Mouse (Mus musculus): ENCODE data around the gene Mylk4. TPM values are rescaled to one million over a fixed set of nuclear protein-coding genes. Genes with fewer than 3 reads are reported as not detected.

Gene Mylk4
- polyA plus RNA-seq, 1 experiment, result 0.21 TPM

- Histone ChIP-seq H3K4me1 (ENCODE audit: control insufficient read depth, insufficient read depth, low read length) (peaks cover 2% of the 10 kb centered on the region; the same call in 1 of the 2 replicates), H3K27me3 (ENCODE audit: control insufficient read depth, insufficient read depth, low read length) (no peaks in the 10 kb centered on the region; the same call in 1 of the 2 replicates), H3K4me3 (replicated peaks; ENCODE audit: insufficient read depth, low read depth, low read length) (no peak overlapping the region), H3K27ac (ENCODE audit: insufficient read depth, low read length) (no peak overlapping the region)
- DNase-seq, result peak in 1 of 2 experiments; percentile 7
- WGBS, result 10% methylated on average over 4 of the region's 4 CpGs
- TF ChIP-seq POLR2A (IDR thresholded peaks at IDR 0.05; ENCODE audit: borderline replicate concordance, insufficient read depth, low read length) (no peak), CTCF (IDR thresholded peaks at IDR 0.05; ENCODE audit: borderline replicate concordance, insufficient read depth, low read depth, low read length) (peak; percentile 13; the same call in 1 of the 2 replicates)
Observed at GRCm38 (mm10) chr13:32768104-32768503, 15.7 kb downstream of the Mylk4 start.

- WGBS, result 23% methylated on average over 7 of the region's 7 CpGs
Observed at GRCm38 (mm10) chr13:32764448-32764847, 19.3 kb downstream of the Mylk4 start.

GRCm38 (mm10) chr13:32763141-32763540 is 20.6 kb downstream of the Mylk4 start:
- H3K27me3 ChIP-seq (ENCODE audit: control insufficient read depth, insufficient read depth, low read length), result no peaks in the 10 kb centered on the region; the same call in 1 of the 2 replicates
- H3K4me1 ChIP-seq (ENCODE audit: control insufficient read depth, insufficient read depth, low read length), result no peaks in the 10 kb centered on the region
- no peak for DNase-seq
- no peak overlapping the region for H3K4me3 ChIP-seq (replicated peaks; ENCODE audit: insufficient read depth, low read depth, low read length)
- 78% methylated on average over 3 of the region's 3 CpGs for WGBS
- no peak overlapping the region for H3K27ac ChIP-seq (ENCODE audit: insufficient read depth, low read length)
- no peak for TF ChIP-seq CTCF (IDR thresholded peaks at IDR 0.05; ENCODE audit: borderline replicate concordance, insufficient read depth, low read depth, low read length)
- TF ChIP-seq POLR2A (IDR thresholded peaks at IDR 0.05; ENCODE audit: borderline replicate concordance, insufficient read depth, low read length), result no peak

More at GRCm38 (mm10) chr13:32764448-32764847, 19.3 kb downstream of the Mylk4 start:
- H3K27ac ChIP-seq (ENCODE audit: insufficient read depth, low read length), result no peak overlapping the region
- H3K4me1 ChIP-seq (ENCODE audit: control insufficient read depth, insufficient read depth, low read length), result no peaks in the 10 kb centered on the region
- no peak overlapping the region for H3K4me3 ChIP-seq (replicated peaks; ENCODE audit: insufficient read depth, low read depth, low read length)
- no peak for TF ChIP-seq POLR2A (IDR thresholded peaks at IDR 0.05; ENCODE audit: borderline replicate concordance, insufficient read depth, low read length)
- TF ChIP-seq CTCF (IDR thresholded peaks at IDR 0.05; ENCODE audit: borderline replicate concordance, insufficient read depth, low read depth, low read length), result no peak
- no peaks in the 10 kb centered on the region; the same call in 1 of the 2 replicates for H3K27me3 ChIP-seq (ENCODE audit: control insufficient read depth, insufficient read depth, low read length)
- DNase-seq, result no peak

- no peak for DNase-seq
- no peak overlapping the region for H3K4me3 ChIP-seq (replicated peaks; ENCODE audit: insufficient read depth, low read depth, low read length)
- no peaks in the 10 kb centered on the region for H3K4me1 ChIP-seq (ENCODE audit: control insufficient read depth, insufficient read depth, low read length)
- no peak for TF ChIP-seq CTCF (IDR thresholded peaks at IDR 0.05; ENCODE audit: borderline replicate concordance, insufficient read depth, low read depth, low read length)
- no peak for TF ChIP-seq POLR2A (IDR thresholded peaks at IDR 0.05; ENCODE audit: borderline replicate concordance, insufficient read depth, low read length)
- H3K27ac ChIP-seq (ENCODE audit: insufficient read depth, low read length), result no peak overlapping the region
- no peaks in the 10 kb centered on the region for H3K27me3 ChIP-seq (ENCODE audit: control insufficient read depth, insufficient read depth, low read length)
- 48% methylated on average over 2 of the region's 2 CpGs for whole genome bisulfite sequencing
Observed at GRCm38 (mm10) chr13:32760795-32761194, 23.0 kb downstream of the Mylk4 start.

- Histone ChIP-seq H3K4me3 (replicated peaks; ENCODE audit: insufficient read depth, low read depth, low read length) (no peak overlapping the region), H3K27ac (ENCODE audit: insufficient read depth, low read length) (no peak overlapping the region), H3K4me1 (ENCODE audit: control insufficient read depth, insufficient read depth, low read length) (no peaks in the 10 kb centered on the region), H3K27me3 (ENCODE audit: control insufficient read depth, insufficient read depth, low read length) (no peaks in the 10 kb centered on the region)
- WGBS, result 17% methylated on average over 4 of the region's 4 CpGs
- TF ChIP-seq CTCF (IDR thresholded peaks at IDR 0.05; ENCODE audit: borderline replicate concordance, insufficient read depth, low read depth, low read length), result no peak
- no peak for TF ChIP-seq POLR2A (IDR thresholded peaks at IDR 0.05; ENCODE audit: borderline replicate concordance, insufficient read depth, low read length)
- DNase-seq, result no peak
Observed at GRCm38 (mm10) chr13:32759036-32759435, 24.7 kb downstream of the Mylk4 start.

GRCm38 (mm10) chr13:32752066-32752657 is 31.6 kb downstream of the Mylk4 start:
- no peak for DNase-seq
- no peaks in the 10 kb centered on the region for H3K27me3 ChIP-seq (ENCODE audit: control insufficient read depth, insufficient read depth, low read length)
- H3K4me1 ChIP-seq (ENCODE audit: control insufficient read depth, insufficient read depth, low read length), result no peaks in the 10 kb centered on the region
- TF ChIP-seq CTCF (IDR thresholded peaks at IDR 0.05; ENCODE audit: borderline replicate concordance, insufficient read depth, low read depth, low read length) (no peak), POLR2A (IDR thresholded peaks at IDR 0.05; ENCODE audit: borderline replicate concordance, insufficient read depth, low read length) (no peak)
- H3K27ac ChIP-seq (ENCODE audit: insufficient read depth, low read length), result no peak overlapping the region
- 72% methylated on average over 4 of the region's 4 CpGs for WGBS
- no peak overlapping the region for H3K4me3 ChIP-seq (replicated peaks; ENCODE audit: insufficient read depth, low read depth, low read length)

- no peak for TF ChIP-seq CTCF (IDR thresholded peaks at IDR 0.05; ENCODE audit: borderline replicate concordance, insufficient read depth, low read depth, low read length)
- no peak for TF ChIP-seq POLR2A (IDR thresholded peaks at IDR 0.05; ENCODE audit: borderline replicate concordance, insufficient read depth, low read length)
- no peaks in the 10 kb centered on the region for H3K4me1 ChIP-seq (ENCODE audit: control insufficient read depth, insufficient read depth, low read length)
- H3K27ac ChIP-seq (ENCODE audit: insufficient read depth, low read length), result no peak overlapping the region
- no peak for DNase-seq
- H3K27me3 ChIP-seq (ENCODE audit: control insufficient read depth, insufficient read depth, low read length), result no peaks in the 10 kb centered on the region
- WGBS, result 87% methylated on average over 1 of the region's 1 CpGs
- no peak overlapping the region for H3K4me3 ChIP-seq (replicated peaks; ENCODE audit: insufficient read depth, low read depth, low read length)
Observed at GRCm38 (mm10) chr13:32750507-32750906, 33.2 kb downstream of the Mylk4 start.

- Histone ChIP-seq H3K4me1 (ENCODE audit: control insufficient read depth, insufficient read depth, low read length) (no peaks in the 10 kb centered on the region), H3K4me3 (replicated peaks; ENCODE audit: insufficient read depth, low read depth, low read length) (no peak overlapping the region), H3K27ac (ENCODE audit: insufficient read depth, low read length) (no peak overlapping the region), H3K27me3 (ENCODE audit: control insufficient read depth, insufficient read depth, low read length) (no peaks in the 10 kb centered on the region)
- 44% methylated on average over 2 of the region's 2 CpGs for WGBS
- DNase-seq, result no peak
- no peak for TF ChIP-seq CTCF (IDR thresholded peaks at IDR 0.05; ENCODE audit: borderline replicate concordance, insufficient read depth, low read depth, low read length)
- TF ChIP-seq POLR2A (IDR thresholded peaks at IDR 0.05; ENCODE audit: borderline replicate concordance, insufficient read depth, low read length), result no peak
Observed at GRCm38 (mm10) chr13:32748421-32748820, 35.3 kb downstream of the Mylk4 start.
